ENCODE assay signal across 12 mouse cellular contexts in the genomic region with DNA sequence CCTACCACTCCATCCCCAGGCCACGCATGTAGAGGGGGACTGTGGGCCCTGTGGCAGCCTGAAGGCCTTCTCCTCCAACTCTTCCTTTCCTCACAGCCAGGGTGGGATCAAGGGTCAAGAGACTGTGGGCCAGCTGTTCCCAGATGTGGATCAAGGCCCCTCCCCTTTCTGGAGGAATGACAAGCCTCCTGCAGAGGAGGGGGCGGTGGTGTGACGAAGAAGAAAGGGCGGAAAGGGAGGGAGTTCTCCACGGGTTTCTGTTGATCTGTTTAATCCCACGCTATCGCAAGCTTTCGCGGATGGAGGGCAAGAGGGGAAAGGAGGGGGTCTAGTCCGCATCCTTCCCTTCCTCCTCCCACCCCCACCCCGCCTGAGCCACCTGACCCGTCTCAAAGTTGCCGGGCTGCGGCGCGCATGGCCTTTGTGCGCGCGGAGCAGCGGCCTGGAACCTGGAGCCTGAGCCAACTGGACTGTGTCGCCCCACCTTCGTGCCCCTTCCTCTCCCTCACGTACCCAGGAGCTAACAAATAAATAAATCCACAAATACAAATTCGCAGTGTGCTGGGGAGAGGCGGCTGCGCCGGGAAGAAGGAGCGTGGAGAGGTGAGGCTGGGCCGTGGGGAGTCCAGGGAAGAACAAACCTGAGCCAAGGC. TPM values are rescaled to one million over a fixed set of nuclear protein-coding genes. Genes with fewer than 3 reads are reported as not detected.
DNase-seq lines count a peak whose midpoint lies in the region; ATAC-seq lines count a peak whose summit lies in the region.
"Had no signal": no experiment of that assay in that cellular context is flagged by ENCODE, and none has a peak within 500 bp of the region (broad histone marks: within the 10 kb centered on the region; RNA-seq: fewer than 3 reads in every experiment).

No protein-coding gene starts in this region.

- peaks cover 85% of the 10 kb centered on the region for H3K27me3 ChIP-seq in kidney, embryonic 16.5 days (ENCODE audit: insufficient read depth, low read length)
- peaks cover 72% of the 10 kb centered on the region for H3K27me3 ChIP-seq in hindbrain, embryonic 10.5 days (ENCODE audit: insufficient read depth, poor library complexity, severe bottlenecking)
- peaks cover 29% of the 10 kb centered on the region for H3K27me3 ChIP-seq in neural tube, embryonic 12.5 days (replicated peaks)

- peak overlapping the region; percentile 42 for H3K4me2 ChIP-seq in kidney, embryonic 16.5 days (replicated peaks; ENCODE audit: low read depth, low read length)
- H3K4me2 ChIP-seq in neural tube, embryonic 12.5 days (replicated peaks), result peak overlapping the region; percentile 67
- H3K4me2 ChIP-seq: lung, embryonic 15.5 days had no signal

- 2% methylated on average over 27 of the region's 29 CpGs for WGBS in kidney, embryonic 16.5 days
- under 1% methylated on average over 29 of the region's 29 CpGs for WGBS in hindbrain, embryonic 10.5 days
- WGBS in neural tube, embryonic 12.5 days, result under 1% methylated on average over 29 of the region's 29 CpGs

- no peak overlapping the region for H3K27ac ChIP-seq in kidney, embryonic 16.5 days (ENCODE audit: low read length)
- peak overlapping the region; percentile 99 for H3K27ac ChIP-seq in hindbrain, embryonic 10.5 days
- peak overlapping the region; percentile 99 for H3K27ac ChIP-seq in neural tube, embryonic 12.5 days
- H3K27ac ChIP-seq: lung, embryonic 15.5 days had no signal

- H3K4me1 ChIP-seq in kidney, embryonic 16.5 days (ENCODE audit: insufficient read depth, low read length), result peaks cover 42% of the 10 kb centered on the region
- H3K4me1 ChIP-seq in hindbrain, embryonic 10.5 days (replicated peaks), result peaks cover 92% of the 10 kb centered on the region
- peaks cover 62% of the 10 kb centered on the region for H3K4me1 ChIP-seq in neural tube, embryonic 12.5 days

- H3K9me3 ChIP-seq in kidney, embryonic 16.5 days (ENCODE audit: low read length), result no peaks in the 10 kb centered on the region
- H3K9me3 ChIP-seq in hindbrain, embryonic 10.5 days, result no peaks in the 10 kb centered on the region
- H3K9me3 ChIP-seq in neural tube, embryonic 12.5 days, result no peaks in the 10 kb centered on the region
- H3K9me3 ChIP-seq: lung, embryonic 15.5 days had no signal

- no peaks in the 10 kb centered on the region for H3K36me3 ChIP-seq in kidney, embryonic 16.5 days (ENCODE audit: insufficient read depth, low read length)
- peaks cover 22% of the 10 kb centered on the region for H3K36me3 ChIP-seq in hindbrain, embryonic 10.5 days
- H3K36me3 ChIP-seq in neural tube, embryonic 12.5 days, result peaks cover 5% of the 10 kb centered on the region; the same call in 1 of the 2 replicates
- H3K36me3 ChIP-seq: lung, embryonic 15.5 days had no signal

- DNase-seq in kidney, adult 9 months, result no peak
- DNase-seq in cerebellum, postnatal 10 days, result peak; percentile 35 to 45
- peak; percentile 79 for DNase-seq in hindbrain, embryonic 10.5 days (ENCODE audit: low spot score)
- DNase-seq in gastrocnemius, adult 8-10 months (ENCODE audit: low spot score in 2 of 2), result no peak
- DNase-seq in gastrocnemius, postnatal 25 days, result no peak
- DNase-seq in left cerebral cortex, adult 18-20 months (ENCODE audit: low spot score in 2 of 2), result no peak
- DNase-seq: kidney, adult 11 months had no signal

- peak overlapping the region; percentile 32 for H3K4me3 ChIP-seq in kidney, embryonic 16.5 days (ENCODE audit: low read length)
- H3K4me3 ChIP-seq in hindbrain, embryonic 10.5 days, result peak overlapping the region; percentile 92
- peak overlapping the region; percentile 84 for H3K4me3 ChIP-seq in neural tube, embryonic 12.5 days
- H3K4me3 ChIP-seq: lung, embryonic 15.5 days had no signal

- no peak overlapping the region for H3K9ac ChIP-seq in kidney, embryonic 16.5 days (replicated peaks; ENCODE audit: low read length)
- peak overlapping the region; percentile 99 for H3K9ac ChIP-seq in neural tube, embryonic 12.5 days
- H3K9ac ChIP-seq: lung, embryonic 15.5 days had no signal

- ATAC-seq in kidney, embryonic 16.5 days (ENCODE audit: low FRiP score, low TSS enrichment), result 0 out of 2 replicates have a peak, but pooled peaks have one; percentile 16
- ATAC-seq in neural tube, embryonic 12.5 days (ENCODE audit: low FRiP score, low read depth), result no peak
- ATAC-seq: Patski had no signal

RNA-seq across cellular contexts. Expression of gene Ythdf1, which starts 30.2 kb away (rescaled TPM):
- polyA plus RNA-seq in kidney, embryonic 16.5 days (2015; fragmentation: Nextera tagmentation; extraction: Ambion mirVana), result 16.0 and 27.1 TPM in 2 replicates
- 62.0 and 67.1 TPM in 2 replicates for polyA plus RNA-seq in hindbrain, embryonic 10.5 days (2016; fragmentation: Nextera tagmentation; extraction: Ambion mirVana)
- 62.4 and 64.7 TPM in 2 replicates for polyA plus RNA-seq in neural tube, embryonic 12.5 days (2016; fragmentation: Nextera tagmentation; extraction: Ambion mirVana)
- total RNA-seq in gastrocnemius, adult 8-10 months (2022), result 10 to 100 TPM; 35.2 to 43.3 (median 38.5) TPM
- 10 to 100 TPM; 31.9 to 34.1 TPM for total RNA-seq in gastrocnemius, postnatal 25 days (2021)
- 10 to 100 TPM; 59.0 to 59.7 TPM for total RNA-seq in left cerebral cortex, adult 18-20 months (2021)

RNA-seq across cellular contexts. Expression of gene Birc7, which starts 38.3 kb away (rescaled TPM):
- not detected in 2 replicates for polyA plus RNA-seq in kidney, embryonic 16.5 days (2015; fragmentation: Nextera tagmentation; extraction: Ambion mirVana)
- polyA plus RNA-seq in hindbrain, embryonic 10.5 days (2016; fragmentation: Nextera tagmentation; extraction: Ambion mirVana), result 0.52 and 1.3 TPM in 2 replicates
- polyA plus RNA-seq in neural tube, embryonic 12.5 days (2016; fragmentation: Nextera tagmentation; extraction: Ambion mirVana), result 0.27 and 0.34 TPM in 2 replicates
- total RNA-seq in gastrocnemius, adult 8-10 months (2022), result not detected
- total RNA-seq in gastrocnemius, postnatal 25 days (2021), result not detected
- total RNA-seq in left cerebral cortex, adult 18-20 months (2021), result not detected
- polyA plus RNA-seq: Patski; stomach, embryonic 16.5 days had no signal

Comparison
In these comparisons a context has a peak if more than half of its experiments do, and no peak if none do; other contexts are left out.
1. H3K4me3 ChIP-seq: peak in every context shown above with its lines; median percentile 92 in hindbrain, embryonic 10.5 days; 84 in neural tube, embryonic 12.5 days; 32 in kidney, embryonic 16.5 days.
2. DNase-seq: peak in cerebellum, postnatal 10 days (2 of 2) and hindbrain, embryonic 10.5 days (single experiment); none in kidney, adult 9 months (single experiment), gastrocnemius, adult 8-10 months (0 of 2), gastrocnemius, postnatal 25 days (single experiment) and left cerebral cortex, adult 18-20 months (0 of 2).